Mouse (Mus musculus) right cerebral cortex, adult 18-20 months (tissue): ENCODE measurements at regions not wholly inside any gene's neighbourhood (a gene's known extent, or its start where the extent isn't known, plus 50 kb on each side); places are given as distances from the start of the nearest gene placed in this dataset.
"Not testable (repeated sequence)": the region's sequence is repeated elsewhere in the genome, so short reads cannot be mapped to it uniquely, and the experiment has no call there.

Experiments
- DNase-seq: peaks from one replicate; pipeline ENCODE4 v3.0.0; 2022; ENCODE audit warnings: mixed read lengths

DNA sequence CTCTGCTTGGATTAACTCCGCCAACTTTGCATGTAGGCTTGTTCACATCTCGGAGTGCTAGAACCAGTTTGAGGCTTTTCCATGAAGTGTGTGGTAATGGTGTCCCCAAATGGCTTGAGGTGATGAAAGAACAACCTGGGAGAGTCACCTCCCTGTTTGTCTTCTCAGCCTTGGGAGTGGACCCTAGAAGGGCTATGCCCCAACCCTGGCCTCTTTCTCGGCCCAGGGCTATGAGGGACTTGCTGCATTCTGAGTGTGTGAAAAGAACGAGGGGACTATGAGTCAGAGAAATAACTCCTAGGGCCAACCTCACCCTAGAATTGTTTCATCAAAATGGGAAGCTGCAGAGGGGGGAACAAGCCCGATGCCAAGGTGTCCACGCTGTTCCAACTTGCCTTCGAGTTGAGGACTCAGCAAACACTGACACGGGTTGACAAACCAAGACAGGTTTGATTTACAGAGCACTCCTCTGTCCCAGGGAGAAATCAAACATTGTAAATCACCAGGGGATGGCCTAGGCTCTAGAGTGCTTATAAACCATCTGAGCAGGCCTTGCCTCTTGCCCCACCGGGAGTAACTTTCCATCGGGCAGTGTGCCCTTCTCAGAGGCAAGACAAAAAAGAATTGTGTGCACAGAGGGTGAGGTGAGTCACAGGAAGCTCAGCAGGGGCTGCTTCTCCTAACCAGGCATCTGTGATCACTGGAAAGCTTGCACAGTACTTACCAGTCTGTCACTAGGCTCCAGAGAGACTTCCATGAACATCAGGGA lies 186.3 kb upstream of the Tmem45b start:
- no peak for DNase-seq

DNA sequence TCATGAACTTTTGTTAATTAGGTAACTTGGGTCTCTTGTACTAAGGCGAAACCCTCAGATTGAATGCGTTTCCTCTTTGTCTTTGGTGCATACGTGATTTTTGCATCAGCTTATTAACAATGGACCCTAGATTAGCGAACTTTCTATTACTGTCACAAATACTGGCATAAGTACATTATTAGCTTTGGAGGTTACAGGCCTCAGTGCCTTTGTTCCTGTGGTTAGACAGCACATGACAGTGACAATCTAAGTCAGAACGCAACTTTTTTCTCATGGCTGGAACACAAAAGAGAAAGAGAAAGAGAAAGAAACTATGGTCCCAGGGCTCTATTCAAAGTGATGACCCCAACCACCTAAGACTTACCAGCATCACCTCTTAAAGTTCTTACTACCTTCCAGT lies 184.8 kb upstream of the Tmem45b start:
- no peak for DNase-seq

DNA sequence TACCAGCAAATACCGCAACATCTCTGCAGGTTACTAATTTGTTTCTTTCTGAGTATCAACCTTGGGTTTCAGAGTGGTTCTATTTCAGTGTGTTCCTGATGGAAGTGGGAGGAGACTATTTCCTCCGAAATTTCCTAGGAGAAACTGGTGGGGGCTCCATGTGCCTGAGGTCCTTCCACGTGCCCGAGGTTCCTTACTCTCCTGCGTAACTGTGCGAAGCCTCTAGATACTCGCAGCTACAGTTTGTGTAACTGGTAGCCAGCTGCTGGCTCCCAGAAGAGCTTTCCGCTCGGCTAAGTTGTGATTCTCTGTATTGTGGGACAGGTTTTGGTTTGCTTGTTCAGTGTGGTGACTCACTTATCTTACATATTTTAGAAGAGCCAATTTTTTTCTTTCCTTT lies 184.3 kb upstream of the Tmem45b start:
- no peak for DNase-seq

GRCm38 (mm10) chr9:31645114-31645513 lies 180.9 kb upstream of the Tmem45b start:
- DNase-seq: no peak

DNA sequence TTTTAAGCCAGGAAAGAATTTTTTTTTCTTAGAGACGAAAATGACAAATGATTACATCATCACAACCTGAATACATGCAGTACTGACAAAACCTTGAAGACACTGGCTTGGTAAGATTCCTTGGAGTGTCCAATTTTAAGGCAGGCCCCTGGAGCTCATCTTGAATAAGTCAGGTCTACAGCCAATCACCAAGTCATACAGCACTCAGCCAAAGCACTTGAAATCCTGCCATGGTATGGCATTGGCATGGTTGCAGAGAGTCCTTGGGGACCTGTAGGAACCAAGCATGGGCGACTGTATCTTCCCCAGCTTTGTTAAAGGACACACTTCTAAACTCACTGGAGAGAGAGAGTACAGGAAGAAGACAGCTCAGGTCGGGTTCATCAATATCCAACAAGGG lies 179.8 kb upstream of the Tmem45b start:
- DNase-seq: no peak

- no peak for DNase-seq
These were observed 177.9 kb upstream of the Tmem45b start for GRCm38 (mm10) chr9:31642169-31642568.

- no peak for DNase-seq
These were observed 164.0 kb upstream of the Tmem45b start for GRCm38 (mm10) chr9:31628291-31628690.

GRCm38 (mm10) chr9:31621553-31621952 lies 157.3 kb upstream of the Tmem45b start:
- DNase-seq: not testable (repeated sequence)

GRCm38 (mm10) chr9:31619344-31619743 lies 155.1 kb upstream of the Tmem45b start:
- DNase-seq: no peak

- DNase-seq: no peak
These were observed 150.1 kb upstream of the Tmem45b start for GRCm38 (mm10) chr9:31614250-31614945.

DNA sequence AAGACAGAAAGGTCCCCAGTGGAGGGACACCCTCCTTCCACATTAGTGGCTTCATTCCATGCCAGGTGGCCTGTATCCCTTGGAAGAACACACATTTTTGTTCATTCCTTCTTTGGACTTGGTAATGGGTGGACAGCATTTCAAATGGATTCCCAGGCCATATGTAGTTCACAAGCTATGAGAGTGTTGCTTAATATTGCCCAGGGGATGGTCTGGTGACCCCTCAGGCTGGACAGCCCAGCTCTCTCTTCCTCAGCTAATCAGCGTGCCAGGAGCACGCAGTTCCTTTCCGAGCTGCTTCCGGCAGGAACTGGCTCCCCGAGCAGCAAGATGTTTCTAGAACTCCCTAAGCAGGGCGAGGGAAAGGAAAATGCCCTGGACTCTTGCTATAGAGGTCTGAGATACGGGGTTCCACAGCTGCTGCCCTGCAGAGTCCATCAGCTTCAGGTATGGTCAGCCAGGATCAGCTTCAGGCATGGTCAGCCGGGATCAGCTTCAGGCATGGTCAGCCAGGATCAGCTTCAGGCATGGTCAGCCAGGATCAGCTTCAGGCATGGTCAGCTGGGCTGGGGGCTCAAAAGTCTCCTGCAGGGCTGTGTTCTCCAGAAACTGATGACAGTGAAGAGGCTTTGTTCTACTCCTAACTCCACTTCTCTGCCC lies 146.9 kb upstream of the Tmem45b start:
- DNase-seq: no peak

GRCm38 (mm10) chr9:31610631-31611030 lies 146.4 kb upstream of the Tmem45b start:
- no peak for DNase-seq

- no peak for DNase-seq
These were observed 145.9 kb upstream of the Tmem45b start for GRCm38 (mm10) chr9:31610212-31610611.

DNA sequence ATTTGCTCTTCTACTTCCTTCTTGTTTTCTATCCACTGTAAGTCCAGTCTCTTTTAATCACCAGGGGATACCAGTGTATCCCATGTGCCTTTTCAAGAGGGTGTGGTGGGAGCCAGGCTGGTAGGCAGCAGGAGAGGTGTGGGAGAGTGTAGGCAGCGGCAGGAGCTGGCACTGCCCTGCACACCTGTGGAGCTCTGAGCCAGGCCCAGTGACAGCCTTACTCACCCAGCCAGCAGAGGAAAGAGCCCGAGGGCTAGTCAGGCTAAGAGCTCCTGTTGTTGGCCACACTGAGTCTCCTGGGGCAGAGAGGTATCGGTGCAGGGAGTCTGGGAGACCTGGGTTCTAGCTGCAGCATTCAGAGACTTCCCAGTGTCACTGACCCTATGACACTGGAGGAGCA lies 145.5 kb upstream of the Tmem45b start:
- no peak for DNase-seq

DNA sequence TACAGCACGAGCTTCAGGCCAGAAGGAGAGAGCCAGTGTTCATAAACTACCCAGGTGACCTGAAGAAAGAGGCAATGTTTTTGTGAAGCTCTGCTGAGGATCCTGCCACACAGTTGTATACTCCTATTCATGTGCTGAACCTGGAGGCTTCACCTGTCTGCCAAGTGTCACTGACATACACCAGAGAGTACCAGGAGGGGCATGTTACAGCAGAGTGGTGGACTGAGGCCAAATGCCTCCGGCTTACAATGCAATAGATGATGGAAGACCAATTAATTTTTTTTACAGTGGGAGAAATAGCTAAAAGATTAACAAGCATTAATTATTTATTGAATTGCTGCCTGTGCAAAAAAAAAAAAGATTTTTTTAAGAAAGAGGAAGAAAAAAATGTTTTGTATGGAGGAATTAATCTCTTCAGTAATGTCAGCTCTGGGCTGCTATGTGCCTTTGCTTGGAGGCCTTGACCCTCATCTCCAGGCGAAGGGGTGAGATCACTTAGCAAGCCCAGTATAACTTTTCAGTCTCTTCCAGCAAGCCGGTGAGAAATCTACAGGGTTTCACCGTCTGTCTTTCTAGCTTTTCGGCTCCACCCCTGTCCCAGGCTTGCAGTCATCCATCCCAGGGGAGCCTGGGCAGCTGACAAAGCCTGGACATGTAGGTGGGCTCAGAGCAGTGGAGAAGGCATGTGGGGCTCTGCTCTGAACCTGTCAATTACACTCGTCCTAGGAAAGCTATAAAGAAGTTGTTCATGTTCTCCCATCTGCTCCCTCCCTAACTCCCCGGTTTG lies 144.0 kb upstream of the Tmem45b start:
- no peak for DNase-seq

GRCm38 (mm10) chr9:31606936-31607335 lies 142.7 kb upstream of the Tmem45b start:
- DNase-seq: no peak

GRCm38 (mm10) chr9:31604497-31605090 lies 140.3 kb upstream of the Tmem45b start:
- DNase-seq: no peak

GRCm38 (mm10) chr9:31602707-31603106 lies 138.4 kb upstream of the Tmem45b start:
- DNase-seq: no peak

DNA sequence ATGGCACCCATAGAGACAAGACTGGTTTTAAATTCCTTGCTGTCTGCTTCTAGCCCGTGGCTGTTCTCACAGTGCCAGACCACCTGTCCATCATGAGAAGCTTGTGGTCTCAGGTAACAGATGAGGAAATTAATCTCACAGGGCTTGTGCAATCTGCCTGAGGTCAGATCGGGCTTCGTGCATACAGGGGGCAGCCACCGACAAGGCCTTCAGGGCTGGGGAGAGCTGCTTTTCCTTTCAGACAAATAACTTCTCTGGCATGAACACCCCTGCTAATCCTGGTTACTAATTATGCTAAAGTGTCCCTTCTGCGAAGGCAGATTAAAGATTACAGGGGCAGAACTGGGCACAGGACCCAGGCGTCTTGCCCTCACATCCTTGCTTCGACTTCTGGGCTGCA lies 130.8 kb upstream of the Tmem45b start:
- DNase-seq: no peak

- DNase-seq: no peak
These were observed 123.4 kb upstream of the Tmem45b start for GRCm38 (mm10) chr9:31587671-31588070.

DNA sequence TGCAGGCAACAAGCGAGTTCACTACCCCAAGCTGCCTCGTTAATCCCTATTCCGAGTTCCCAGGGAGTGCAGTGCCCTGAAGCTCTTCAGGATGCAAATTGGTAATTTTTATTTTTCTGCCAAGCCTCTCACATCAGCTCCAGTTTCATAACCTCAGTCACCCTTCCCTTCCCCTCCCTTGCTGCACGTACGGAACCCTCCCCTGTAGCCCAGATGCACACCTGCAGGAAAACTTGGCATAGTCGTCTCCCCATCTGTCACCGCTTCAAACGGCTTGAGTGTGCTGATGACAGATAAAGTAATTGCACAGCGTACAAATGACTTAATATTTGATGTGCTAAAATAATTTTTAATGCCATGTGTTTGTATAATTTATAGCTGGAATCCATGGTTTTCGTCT lies 119.7 kb upstream of the Tmem45b start:
- no peak for DNase-seq

DNA sequence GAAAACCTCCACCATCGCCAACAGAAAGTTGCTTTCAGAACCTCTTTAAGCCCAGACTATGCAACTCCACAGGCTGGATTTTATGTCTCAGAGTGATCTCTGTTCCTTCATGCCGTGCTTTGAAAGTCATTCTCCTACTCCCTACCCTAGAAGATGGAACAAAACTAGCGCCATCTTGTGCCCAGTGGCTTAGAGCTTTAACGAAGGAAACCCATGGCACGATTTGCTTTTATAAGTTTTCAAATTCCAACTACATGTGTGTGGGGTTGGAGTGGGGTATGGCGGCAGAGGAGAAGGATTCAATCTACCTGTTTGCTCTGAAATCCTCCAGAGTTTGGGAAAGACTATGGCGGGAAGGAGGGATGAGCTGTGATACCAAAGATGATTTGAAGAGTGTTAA lies 118.7 kb upstream of the Tmem45b start:
- no peak for DNase-seq
